Mouse (Mus musculus): ENCODE measurements around the gene Zbtb22. TPM values are rescaled to one million over a fixed set of nuclear protein-coding genes. Genes with fewer than 3 reads are reported as not detected.

Gene Zbtb22
- total RNA-seq, 2 experiments from 2014 or later = 30.5 to 34.0 TPM

GRCm38 (mm10) chr17:33962876-33963275 is 47.2 kb downstream of the Zbtb22 start:
- DNase-seq (ENCODE audit: low spot score in 2 of 2) = no peak

- DNase-seq (ENCODE audit: low spot score in 2 of 2) = no peak
Measured at GRCm38 (mm10) chr17:33965082-33965845, 49.6 kb downstream of the Zbtb22 start.

GRCm38 (mm10) chr17:33965846-33966550 is 50.3 kb downstream of the Zbtb22 start:
- no peak for DNase-seq (ENCODE audit: low spot score in 2 of 2)

GRCm38 (mm10) chr17:33968489-33968888 is 52.8 kb downstream of the Zbtb22 start:
- DNase-seq (ENCODE audit: low spot score in 2 of 2) = peak; percentile 73 to 83

Small RNA genes lying within 50 kb of the gene (microRNA-seq; reads per million reads assigned to microRNA genes)
- 0 reads per million in 2 experiments for gene Gm27740

Other genes starting within 250 kb of the Zbtb22 start
- gene Hnrnpm, start 229.0 kb upstream of the Zbtb22 start, total RNA-seq (2021) = 100 to 1,000 TPM; 128 to 134 TPM
- gene March2, start 197.2 kb upstream of the Zbtb22 start, total RNA-seq (2021) = 10 to 100 TPM; 84.7 to 89.0 TPM
- gene Rab11b, start 155.4 kb upstream of the Zbtb22 start, total RNA-seq (2021) = 100 to 1,000 TPM; 281 to 286 TPM
- gene Angptl4, start 134.1 kb upstream of the Zbtb22 start, total RNA-seq (2021) = 1 to 10 TPM; 4.8 to 5.8 TPM
- 10 to 100 TPM; 45.2 to 48.1 TPM for gene Kank3, start 105.4 kb upstream of the Zbtb22 start, total RNA-seq (2021)
- gene Rps28, start 91.3 kb upstream of the Zbtb22 start, total RNA-seq (2021) = 100 to 1,000 TPM; 776 to 830 TPM
- 100 to 1,000 TPM; 209 to 232 TPM for gene Ndufa7, start 91.3 kb upstream of the Zbtb22 start, total RNA-seq (2021)
- gene Cd320, start 72.8 kb upstream of the Zbtb22 start, total RNA-seq (2021) = 10 to 100 TPM; 25.9 to 28.8 TPM
- gene Gm7029, start 42.1 kb upstream of the Zbtb22 start, total RNA-seq (2021) = not detected
- 1 to 10 TPM; 2.9 to 4.5 TPM for gene Kifc1, start 25.2 kb upstream of the Zbtb22 start, total RNA-seq (2021)
- gene Platr17, start 10.8 kb upstream of the Zbtb22 start, total RNA-seq (2021) = under 1 TPM in 1 of 2 experiments, not detected in 1; 0.50 TPM
- gene Daxx, start 6.5 kb upstream of the Zbtb22 start, total RNA-seq (2021) = 10 to 100 TPM; 28.0 to 28.6 TPM
- gene Tapbp, start within 50 bp of the Zbtb22 start, total RNA-seq (2021) = 10 to 100 TPM; 27.4 to 34.4 TPM
- gene Rgl2, start 13.6 kb downstream of the Zbtb22 start, total RNA-seq (2021) = 10 to 100 TPM; 67.0 to 68.9 TPM
- 10 to 100 TPM; 89.3 to 93.4 TPM for gene Pfdn6, start 24.4 kb downstream of the Zbtb22 start, total RNA-seq (2021)
- gene Wdr46, start 24.8 kb downstream of the Zbtb22 start, total RNA-seq (2021) = 10 to 100 TPM; 17.5 to 18.5 TPM
- 1 to 10 TPM; 5.4 to 6.8 TPM for gene B3galt4, start 35.6 kb downstream of the Zbtb22 start, total RNA-seq (2021)
- gene Vps52, start 39.9 kb downstream of the Zbtb22 start, total RNA-seq (2021) = 10 to 100 TPM; 78.5 to 84.4 TPM
- 100 to 1,000 TPM; 356 to 380 TPM for gene Rps18, start 40.1 kb downstream of the Zbtb22 start, total RNA-seq (2021)
- gene H2-K1, start 84.4 kb downstream of the Zbtb22 start, total RNA-seq (2021) = 10 to 100 TPM; 14.4 to 15.9 TPM
- gene Ring1, start 108.8 kb downstream of the Zbtb22 start, total RNA-seq (2021) = 10 to 100 TPM; 32.5 to 37.8 TPM
- gene H2-Ke6, start 112.2 kb downstream of the Zbtb22 start, total RNA-seq (2021) = 10 to 100 TPM; 48.0 to 48.7 TPM
- gene Slc39a7, start 115.8 kb downstream of the Zbtb22 start, total RNA-seq (2021) = 10 to 100 TPM; 91.2 to 97.5 TPM
- 10 to 100 TPM; 70.9 to 72.1 TPM for gene Rxrb, start 115.9 kb downstream of the Zbtb22 start, total RNA-seq (2021)
- 10 to 100 TPM; 26.8 to 27.4 TPM for gene Col11a2, start 123.5 kb downstream of the Zbtb22 start, total RNA-seq (2021)
- gene H2-Oa, start 176.4 kb downstream of the Zbtb22 start, total RNA-seq (2021) = not detected
- 10 to 100 TPM; 36.8 to 38.0 TPM for gene H2-DMa, start 203.6 kb downstream of the Zbtb22 start, total RNA-seq (2021)
- 100 to 1,000 TPM; 248 to 278 TPM for gene Brd2, start 206.7 kb downstream of the Zbtb22 start, total RNA-seq (2021)
- 1 to 10 TPM in 1 of 2 experiments, under 1 TPM in 1; 0.55 to 1.0 TPM for gene H2-DMb2, start 227.4 kb downstream of the Zbtb22 start, total RNA-seq (2021)
- under 1 TPM; 0.65 to 0.98 TPM for gene H2-DMb1, start 237.2 kb downstream of the Zbtb22 start, total RNA-seq (2021)